Mouse (Mus musculus) olfactory bulb, adult 2 months (tissue): ENCODE measurements around the gene Kif22.

Experiments
- CTCF ChIP-seq: fragments of 200-500 bp; IDR thresholded peaks from 2 replicates; pipeline ENCODE4 v1.5.1; 2012; ENCODE audit warnings: low read depth, mild to moderate bottlenecking, low read length, moderate library complexity; ENCODE audit not compliant: insufficient read depth
- POLR2A ChIP-seq: fragments of 200-500 bp; IDR thresholded peaks from 2 replicates; pipeline ENCODE4 v1.6.1; 2012; ENCODE audit warnings: mild to moderate bottlenecking, low read depth, low read length, moderate library complexity; ENCODE audit not compliant: insufficient read depth

DNA sequence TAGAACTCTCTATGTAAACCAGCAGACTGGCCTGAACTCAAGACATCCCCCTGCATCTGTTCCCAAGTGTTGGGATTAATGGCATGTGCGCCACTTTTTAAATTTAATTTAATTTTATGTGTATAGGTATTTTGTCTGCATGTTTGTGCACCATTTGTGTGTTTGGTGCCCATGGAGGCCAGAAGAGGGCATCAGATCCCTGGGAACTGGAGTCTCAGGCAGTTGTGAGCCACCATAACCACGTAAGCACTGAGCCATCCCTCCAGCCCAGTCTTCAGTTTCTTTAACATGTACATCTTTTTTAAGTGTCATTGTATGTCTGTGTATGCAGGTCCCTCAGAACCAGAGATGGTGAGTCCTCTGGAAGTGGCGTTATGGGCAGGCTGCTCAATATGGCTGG is 35.4 kb upstream of the Kif22 start:
- no peak for TF ChIP-seq CTCF
- TF ChIP-seq POLR2A, result no peak
